Mouse (Mus musculus): ENCODE results near the gene Ube2e3. TPM values are rescaled to one million over a fixed set of nuclear protein-coding genes. Genes with fewer than 3 reads are reported as not detected.

Gene Ube2e3
- polyA plus RNA-seq (2012; fragmentation: generic; extraction: Trizol): 24.1 TPM

DNA sequence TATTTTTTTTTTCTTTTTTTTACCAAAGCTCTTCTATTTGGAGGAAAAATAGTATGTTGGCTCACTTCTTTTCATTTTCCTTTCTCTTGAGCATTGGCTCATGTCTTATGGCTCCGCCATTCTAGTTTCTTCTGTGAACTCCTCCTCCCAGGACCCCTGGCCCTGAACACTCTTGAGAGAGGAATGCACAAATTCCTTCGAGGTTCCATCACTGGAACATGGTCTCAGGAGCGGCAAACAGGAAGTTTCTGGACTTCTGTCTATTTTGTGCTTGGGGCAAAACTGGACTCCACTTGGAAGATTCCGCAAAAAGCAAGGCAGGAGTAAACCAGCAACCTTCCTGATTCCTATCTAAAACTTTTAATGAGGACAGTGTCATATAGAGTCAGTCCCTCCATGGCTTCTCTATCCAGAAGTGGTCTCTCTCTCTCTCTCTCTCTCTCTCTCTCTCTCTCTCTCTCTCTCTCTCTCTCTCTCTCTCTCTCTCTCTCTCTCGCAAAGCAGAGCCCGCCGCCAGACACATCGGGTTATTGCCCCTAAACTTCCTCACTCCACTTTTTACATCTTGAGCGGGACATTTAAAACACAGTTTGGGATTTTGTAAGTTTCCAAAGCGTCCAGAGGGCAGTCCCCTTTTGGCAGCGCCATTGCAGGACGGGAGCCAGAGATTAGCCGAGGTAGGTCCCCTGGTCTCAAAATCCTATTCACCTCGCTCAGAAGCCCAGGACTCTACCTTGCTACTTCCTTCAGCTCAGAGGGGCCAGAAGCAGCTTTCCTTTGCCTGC lies at the start of gene Ube2e3:
Ube2e3 (plus strand) TSS at position 399 of the 785 bp plus-strand sequence.
- Histone ChIP-seq H3ac (ENCODE audit: control insufficient read depth, insufficient read length) (peak within 1 kb of the TSS; percentile 88), H3K79me2 (ENCODE audit: control insufficient read depth, insufficient read depth) (peaks cover 13% of the 10 kb centered on the region), H3K36me3 (ENCODE audit: control insufficient read depth, insufficient read depth) (no peaks in the 10 kb centered on the region), H3K4me2 (ENCODE audit: low read depth) (peak within 1 kb of the TSS; percentile 72), H3K27me3 (ENCODE audit: control insufficient read depth, insufficient read depth, insufficient read length) (no peaks in the 10 kb centered on the region), H3K4me3 (peak within 1 kb of the TSS; percentile 36)
- TF ChIP-seq USF1 (IDR thresholded peaks at IDR 0.05; ENCODE audit: low read depth) (no peak), MYOG (IDR thresholded peaks at IDR 0.05; ENCODE audit: control insufficient read depth in 1 of 3, insufficient read depth in 1 of 3, insufficient read length in 2 of 3, low read depth in 2 of 3) (no peak), E2F4 (IDR thresholded peaks at IDR 0.05; ENCODE audit: insufficient read depth) (no peak), TCF3 (IDR thresholded peaks at IDR 0.05; ENCODE audit: insufficient read length, low read depth) (no peak), POLR2AphosphoS2 (IDR thresholded peaks at IDR 0.05; ENCODE audit: insufficient read length, low read depth) (no peak), MAX (IDR thresholded peaks at IDR 0.05; ENCODE audit: low read depth) (no peak), TCF12 (IDR thresholded peaks at IDR 0.05; ENCODE audit: insufficient read depth, poor library complexity, severe bottlenecking) (no peak)

DNA sequence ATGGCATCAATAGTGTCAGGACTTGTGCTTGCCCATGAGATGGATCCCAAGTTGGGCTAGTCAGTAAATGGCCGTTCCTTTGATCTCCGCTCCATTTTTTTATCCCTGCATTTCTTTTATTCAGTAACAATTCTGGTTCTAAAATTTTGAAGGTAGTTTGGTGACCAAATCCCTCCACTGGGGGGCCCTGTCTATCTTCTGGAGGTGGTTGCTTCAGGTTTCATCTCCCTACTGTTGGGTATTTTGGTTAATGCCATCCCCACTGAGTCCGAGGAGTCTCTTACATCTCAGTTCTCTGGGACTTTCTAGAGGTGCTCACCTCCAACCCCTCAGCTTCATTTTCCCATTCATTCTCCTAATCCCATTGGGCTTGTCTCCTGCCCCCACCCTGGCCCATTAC lies 38.0 kb upstream of the Ube2e3 start:
- Histone ChIP-seq H3K4me3 (no peak overlapping the region), H3K4me2 (ENCODE audit: low read depth) (no peak overlapping the region), H3K36me3 (ENCODE audit: control insufficient read depth, insufficient read depth) (no peaks in the 10 kb centered on the region), H3ac (ENCODE audit: control insufficient read depth, insufficient read length) (no peak overlapping the region), H3K27me3 (ENCODE audit: control insufficient read depth, insufficient read depth, insufficient read length) (no peaks in the 10 kb centered on the region), H3K79me2 (ENCODE audit: control insufficient read depth, insufficient read depth) (no peaks in the 10 kb centered on the region)
- TF ChIP-seq E2F4 (IDR thresholded peaks at IDR 0.05; ENCODE audit: insufficient read depth): no peak
- no peak for TF ChIP-seq TCF3 (IDR thresholded peaks at IDR 0.05; ENCODE audit: insufficient read length, low read depth)
- no peak for TF ChIP-seq MYOG (IDR thresholded peaks at IDR 0.05; ENCODE audit: control insufficient read depth in 1 of 3, insufficient read depth in 1 of 3, insufficient read length in 2 of 3, low read depth in 2 of 3)
- TF ChIP-seq USF1 (IDR thresholded peaks at IDR 0.05; ENCODE audit: low read depth): no peak
- no peak for TF ChIP-seq TCF12 (IDR thresholded peaks at IDR 0.05; ENCODE audit: insufficient read depth, poor library complexity, severe bottlenecking)
- TF ChIP-seq CEBPB (IDR thresholded peaks at IDR 0.05; ENCODE audit: insufficient read depth, poor library complexity, severe bottlenecking): no peak
- TF ChIP-seq MYOD1 (IDR thresholded peaks at IDR 0.05; ENCODE audit: control insufficient read depth in 1 of 3, insufficient read length in 2 of 3, low read depth in 2 of 3): no peak
- no peak for TF ChIP-seq MAX (IDR thresholded peaks at IDR 0.05; ENCODE audit: low read depth)
- TF ChIP-seq REST (IDR thresholded peaks at IDR 0.05; ENCODE audit: insufficient read depth, insufficient read length): no peak
- TF ChIP-seq SRF (IDR thresholded peaks at IDR 0.05; ENCODE audit: control insufficient read depth, insufficient read length, low read depth): no peak
- no peak for TF ChIP-seq POLR2AphosphoS2 (IDR thresholded peaks at IDR 0.05; ENCODE audit: insufficient read length, low read depth)
- TF ChIP-seq POLR2A (IDR thresholded peaks at IDR 0.05; ENCODE audit: insufficient read length, low read depth): no peak

DNA sequence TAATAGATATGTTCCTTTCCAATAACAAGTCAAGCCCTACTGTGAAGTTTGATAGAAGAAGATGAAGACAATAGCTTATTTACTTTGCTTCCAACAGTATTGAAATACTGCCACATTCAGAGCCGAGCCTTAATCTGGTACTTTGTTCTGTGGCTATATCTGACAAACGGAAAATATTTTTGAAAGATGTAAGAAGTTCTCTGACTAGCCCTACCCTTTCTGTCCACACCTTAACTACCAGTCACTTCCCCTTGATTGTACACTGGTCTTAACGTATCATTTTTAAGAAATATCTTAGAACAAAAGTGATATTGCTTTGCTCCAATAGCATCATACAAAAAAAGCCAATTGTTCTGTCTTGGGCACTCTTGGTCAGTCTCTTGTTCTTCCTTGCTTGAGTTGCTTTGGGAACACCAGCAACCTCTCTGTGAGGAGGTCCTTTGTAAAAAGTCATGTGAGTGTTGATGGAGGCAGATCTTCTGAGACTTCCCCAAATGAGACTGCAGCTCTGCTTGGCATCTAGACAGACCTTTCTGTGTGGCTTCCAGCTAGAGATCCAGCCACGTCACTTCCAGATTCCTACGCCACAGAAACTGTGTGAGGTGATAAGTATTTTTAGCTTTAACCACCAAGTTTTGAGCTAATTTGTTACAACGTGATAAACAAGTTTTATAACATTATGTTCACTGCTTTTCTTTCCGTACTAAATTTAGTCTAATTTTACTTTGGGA lies 26.3 kb upstream of the Ube2e3 start:
- Histone ChIP-seq H3K4me3 (no peak overlapping the region), H3K79me2 (ENCODE audit: control insufficient read depth, insufficient read depth) (no peaks in the 10 kb centered on the region), H3K27me3 (ENCODE audit: control insufficient read depth, insufficient read depth, insufficient read length) (peaks cover under 1% of the 10 kb centered on the region), H3ac (ENCODE audit: control insufficient read depth, insufficient read length) (no peak overlapping the region), H3K36me3 (ENCODE audit: control insufficient read depth, insufficient read depth) (no peaks in the 10 kb centered on the region), H3K4me2 (ENCODE audit: low read depth) (no peak overlapping the region)
- TF ChIP-seq POLR2AphosphoS2 (IDR thresholded peaks at IDR 0.05; ENCODE audit: insufficient read length, low read depth) (no peak), USF1 (IDR thresholded peaks at IDR 0.05; ENCODE audit: low read depth) (no peak), MAX (IDR thresholded peaks at IDR 0.05; ENCODE audit: low read depth) (no peak), TCF3 (IDR thresholded peaks at IDR 0.05; ENCODE audit: insufficient read length, low read depth) (no peak), POLR2A (IDR thresholded peaks at IDR 0.05; ENCODE audit: insufficient read length, low read depth) (no peak), CEBPB (IDR thresholded peaks at IDR 0.05; ENCODE audit: insufficient read depth, poor library complexity, severe bottlenecking) (no peak), SRF (IDR thresholded peaks at IDR 0.05; ENCODE audit: control insufficient read depth, insufficient read length, low read depth) (no peak), MYOD1 (IDR thresholded peaks at IDR 0.05; ENCODE audit: control insufficient read depth in 1 of 3, insufficient read length in 2 of 3, low read depth in 2 of 3) (no peak), REST (IDR thresholded peaks at IDR 0.05; ENCODE audit: insufficient read depth, insufficient read length) (no peak), MYOG (IDR thresholded peaks at IDR 0.05; ENCODE audit: control insufficient read depth in 1 of 3, insufficient read depth in 1 of 3, insufficient read length in 2 of 3, low read depth in 2 of 3) (no peak), TCF12 (IDR thresholded peaks at IDR 0.05; ENCODE audit: insufficient read depth, poor library complexity, severe bottlenecking) (no peak), E2F4 (IDR thresholded peaks at IDR 0.05; ENCODE audit: insufficient read depth) (no peak)

DNA sequence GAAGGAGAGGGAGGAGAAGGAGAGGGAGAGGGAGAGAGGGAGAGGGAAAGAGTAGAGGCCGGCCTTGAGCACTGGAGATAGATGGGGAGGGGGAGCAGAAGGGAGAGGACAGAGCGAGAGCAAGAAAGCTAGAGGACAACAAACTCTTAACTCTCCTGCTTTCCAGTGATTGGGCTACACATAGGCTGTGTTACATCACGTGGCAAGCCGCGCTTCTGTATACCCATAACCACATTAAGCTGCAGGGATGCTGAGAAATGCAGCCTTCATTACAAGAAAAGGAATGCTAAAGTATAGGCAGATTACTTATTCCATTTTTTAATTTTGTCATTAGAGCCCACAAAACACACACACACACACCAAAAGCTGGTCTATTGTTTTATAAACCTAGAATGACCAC lies 23.6 kb upstream of the Ube2e3 start:
- Histone ChIP-seq H3K36me3 (ENCODE audit: control insufficient read depth, insufficient read depth) (no peaks in the 10 kb centered on the region), H3K4me2 (ENCODE audit: low read depth) (no peak overlapping the region), H3K27me3 (ENCODE audit: control insufficient read depth, insufficient read depth, insufficient read length) (no peaks in the 10 kb centered on the region), H3K79me2 (ENCODE audit: control insufficient read depth, insufficient read depth) (no peaks in the 10 kb centered on the region), H3K4me3 (no peak overlapping the region), H3ac (ENCODE audit: control insufficient read depth, insufficient read length) (no peak overlapping the region)
- TF ChIP-seq MYOD1 (IDR thresholded peaks at IDR 0.05; ENCODE audit: control insufficient read depth in 1 of 3, insufficient read length in 2 of 3, low read depth in 2 of 3) (no peak), MAX (IDR thresholded peaks at IDR 0.05; ENCODE audit: low read depth) (no peak), TCF3 (IDR thresholded peaks at IDR 0.05; ENCODE audit: insufficient read length, low read depth) (no peak), E2F4 (IDR thresholded peaks at IDR 0.05; ENCODE audit: insufficient read depth) (no peak), USF1 (IDR thresholded peaks at IDR 0.05; ENCODE audit: low read depth) (no peak), SRF (IDR thresholded peaks at IDR 0.05; ENCODE audit: control insufficient read depth, insufficient read length, low read depth) (no peak), REST (IDR thresholded peaks at IDR 0.05; ENCODE audit: insufficient read depth, insufficient read length) (no peak), CEBPB (IDR thresholded peaks at IDR 0.05; ENCODE audit: insufficient read depth, poor library complexity, severe bottlenecking) (no peak), POLR2AphosphoS2 (IDR thresholded peaks at IDR 0.05; ENCODE audit: insufficient read length, low read depth) (no peak), MYOG (IDR thresholded peaks at IDR 0.05; ENCODE audit: control insufficient read depth in 1 of 3, insufficient read depth in 1 of 3, insufficient read length in 2 of 3, low read depth in 2 of 3) (no peak), TCF12 (IDR thresholded peaks at IDR 0.05; ENCODE audit: insufficient read depth, poor library complexity, severe bottlenecking) (no peak), POLR2A (IDR thresholded peaks at IDR 0.05; ENCODE audit: insufficient read length, low read depth) (no peak)
